Mouse (Mus musculus) small intestine, adult 2 months (tissue): ENCODE results near the gene Olfr287. TPM values are rescaled to one million over a fixed set of nuclear protein-coding genes. Genes with fewer than 3 reads are reported as not detected.

Experiments used
- H3K27ac ChIP-seq: fragments of 200-500 bp; 2 replicates; pipeline ENCODE4 v1.5.1; 2012; ENCODE audit warnings: low read depth, low read length, control low read depth, inconsistent platforms; ENCODE audit not compliant: insufficient read depth
- H3K27me3 ChIP-seq: fragments of 200-500 bp; 2 replicates; pipeline ENCODE4 v1.6.1; 2012; ENCODE audit warnings: mild to moderate bottlenecking, moderate library complexity, low read length, inconsistent platforms; ENCODE audit not compliant: control insufficient read depth, insufficient read depth
- H3K36me3 ChIP-seq: fragments of 200-500 bp; 2 replicates; pipeline ENCODE4 v1.6.1; 2012; ENCODE audit warnings: mild to moderate bottlenecking, low read length, control low read depth, inconsistent platforms; ENCODE audit not compliant: control insufficient read depth, insufficient read depth
- H3K4me1 ChIP-seq: fragments of 200-500 bp; 2 replicates; pipeline ENCODE4 v1.6.1; 2012; ENCODE audit warnings: low read length, inconsistent platforms, mixed read lengths; ENCODE audit not compliant: control insufficient read depth, insufficient read depth, insufficient read length
- H3K4me3 ChIP-seq: fragments of 200-500 bp; 2 replicates; pipeline ENCODE4 v1.5.1; 2012; ENCODE audit warnings: low read depth, mild to moderate bottlenecking, control low read depth, inconsistent platforms, low read length, moderate library complexity
- CTCF ChIP-seq: fragments of 200-500 bp; IDR thresholded peaks from 2 replicates; pipeline ENCODE4 v1.5.1; 2012; ENCODE audit warnings: low read depth, mild to moderate bottlenecking, control low read depth, inconsistent platforms, low read length, moderate library complexity, mixed read lengths; ENCODE audit not compliant: insufficient replicate concordance, insufficient read length; ENCODE audit errors: extremely low read depth
- POLR2A ChIP-seq: fragments of 200-500 bp; IDR thresholded peaks from 2 replicates; pipeline ENCODE4 v1.6.1; 2012; ENCODE audit warnings: low read depth, mild to moderate bottlenecking, control low read depth, inconsistent platforms, low read length, moderate library complexity
- WGBS: fragments of 180-500 bp; shearing (Covaris S2); methylation state at CpG from one replicate; pipeline ENCODE4 v1.1.7; 2018; 5-methylcytosine and 5-hydroxymethylcytosine counted together
- polyA plus RNA-seq: library from polyadenylated mRNA; depleted of rRNA; stranded (reverse); fragments of >200 nt; gene quantifications from 2 replicates; pipeline ENCODE4 v1.2.3, GENCODE M21; 2012; rRNA removed

The Olfr287 gene
- polyA plus RNA-seq, 1 experiment = 0.67 TPM

DNA sequence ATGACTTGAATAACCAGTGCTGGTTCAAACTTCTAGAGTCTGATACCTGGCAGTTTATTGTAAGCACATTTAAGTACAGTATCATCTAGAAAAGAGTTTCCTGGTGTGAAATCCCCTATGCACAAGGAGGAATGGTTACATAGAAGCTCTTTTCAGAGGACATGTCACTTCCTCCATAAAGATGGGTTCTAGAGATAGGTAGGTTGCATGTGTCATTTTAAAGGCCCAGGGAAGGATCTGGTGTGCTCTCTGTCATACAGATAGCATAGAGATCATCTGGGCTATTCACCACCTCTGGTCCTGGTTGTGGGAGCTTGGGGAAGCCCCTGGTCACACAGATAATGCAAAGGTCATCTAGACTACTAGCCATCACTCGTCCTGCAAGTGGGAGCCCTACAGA, 63.6 kb downstream of the Olfr287 start:
- no peaks in the 10 kb centered on the region for H3K36me3 ChIP-seq
- H3K4me1 ChIP-seq = no peaks in the 10 kb centered on the region
- no peak overlapping the region for H3K27ac ChIP-seq
- no peak for TF ChIP-seq POLR2A
- no peak for TF ChIP-seq CTCF
- no peaks in the 10 kb centered on the region for H3K27me3 ChIP-seq
- 41% methylated on average over 1 of the region's 1 CpGs for WGBS
- no peak overlapping the region for H3K4me3 ChIP-seq

Other genes starting within 250 kb of the Olfr287 start
- gene Col2a1, start 216.4 kb downstream of the Olfr287 start, polyA plus RNA-seq = 0.03 TPM in 1 of 2 replicates, not detected in the other
- gene Pfkm, start 128.5 kb downstream of the Olfr287 start, polyA plus RNA-seq = 4.3 and 4.8 TPM in 2 replicates
- 3.2 and 5.5 TPM in 2 replicates for gene Senp1, start 127.3 kb downstream of the Olfr287 start, polyA plus RNA-seq
- gene Asb8, start 55.4 kb downstream of the Olfr287 start, polyA plus RNA-seq = 15.8 and 27.3 TPM in 2 replicates
- 0.22 and 0.43 TPM in 2 replicates for gene Ccdc184, start 53.9 kb downstream of the Olfr287 start, polyA plus RNA-seq
- not detected in 2 replicates for gene Olfr288, start 25.5 kb downstream of the Olfr287 start, polyA plus RNA-seq
- gene Gm44579, start 79 bp downstream of the Olfr287 start, polyA plus RNA-seq = not detected in 2 replicates
- 0.24 TPM in 1 of 2 replicates, not detected in the other for gene Olfr286, start 13.4 kb upstream of the Olfr287 start, polyA plus RNA-seq
- gene H1fnt, start 36.2 kb upstream of the Olfr287 start, polyA plus RNA-seq = not detected in 2 replicates
- 0.28 and 0.34 TPM in 2 replicates for gene Zfp641, start 75.1 kb upstream of the Olfr287 start, polyA plus RNA-seq
- gene Olfr285, start 96.3 kb upstream of the Olfr287 start, polyA plus RNA-seq = not detected in 2 replicates
- gene Olfr284, start 119.9 kb upstream of the Olfr287 start, polyA plus RNA-seq = not detected in 2 replicates
- not detected in 2 replicates for gene Olfr283, start 159.9 kb upstream of the Olfr287 start, polyA plus RNA-seq
- not detected in 2 replicates for gene Olfr282, start 210.2 kb upstream of the Olfr287 start, polyA plus RNA-seq
- gene Olfr281, start 231.5 kb upstream of the Olfr287 start, polyA plus RNA-seq = not detected in 2 replicates
- not detected in 2 replicates for gene OR5BS1P, start 248.8 kb upstream of the Olfr287 start, polyA plus RNA-seq